Mouse (Mus musculus) spleen, adult 18-20 months (tissue): ENCODE results near the gene Eif4g1.

Experiments used
- DNase-seq, 2 experiments: peaks; one replicate each; pipeline ENCODE4 v3.0.0; 2022; ENCODE audit warnings: mixed read lengths in 2 of 2

Gene Eif4g1

GRCm38 (mm10) chr16:20726384-20726783 is 58.3 kb downstream of the Eif4g1 start:
- no peak for DNase-seq

GRCm38 (mm10) chr16:20730293-20730711 is 62.2 kb downstream of the Eif4g1 start:
- no peak for DNase-seq

DNA sequence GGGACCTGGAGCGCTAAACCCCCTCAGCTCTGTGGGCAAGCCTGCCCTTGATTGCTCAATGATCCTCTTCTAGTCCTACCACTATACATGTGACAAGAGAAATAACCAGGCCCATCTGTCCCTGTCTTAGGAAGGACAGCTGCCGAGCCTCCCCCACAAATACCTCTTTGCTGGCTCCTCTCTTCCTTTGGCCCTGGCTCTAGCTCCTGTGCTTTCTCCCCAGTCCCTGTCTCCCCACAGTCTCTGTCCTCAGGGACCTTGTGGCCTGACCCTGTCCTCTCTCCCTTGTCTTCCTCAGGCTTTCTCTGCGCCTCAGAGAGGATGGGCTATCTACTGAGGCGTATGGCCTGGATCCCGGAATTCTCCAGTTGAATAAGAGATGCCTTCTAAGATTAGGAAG is 63.6 kb downstream of the Eif4g1 start:
- DNase-seq: no peak

DNA sequence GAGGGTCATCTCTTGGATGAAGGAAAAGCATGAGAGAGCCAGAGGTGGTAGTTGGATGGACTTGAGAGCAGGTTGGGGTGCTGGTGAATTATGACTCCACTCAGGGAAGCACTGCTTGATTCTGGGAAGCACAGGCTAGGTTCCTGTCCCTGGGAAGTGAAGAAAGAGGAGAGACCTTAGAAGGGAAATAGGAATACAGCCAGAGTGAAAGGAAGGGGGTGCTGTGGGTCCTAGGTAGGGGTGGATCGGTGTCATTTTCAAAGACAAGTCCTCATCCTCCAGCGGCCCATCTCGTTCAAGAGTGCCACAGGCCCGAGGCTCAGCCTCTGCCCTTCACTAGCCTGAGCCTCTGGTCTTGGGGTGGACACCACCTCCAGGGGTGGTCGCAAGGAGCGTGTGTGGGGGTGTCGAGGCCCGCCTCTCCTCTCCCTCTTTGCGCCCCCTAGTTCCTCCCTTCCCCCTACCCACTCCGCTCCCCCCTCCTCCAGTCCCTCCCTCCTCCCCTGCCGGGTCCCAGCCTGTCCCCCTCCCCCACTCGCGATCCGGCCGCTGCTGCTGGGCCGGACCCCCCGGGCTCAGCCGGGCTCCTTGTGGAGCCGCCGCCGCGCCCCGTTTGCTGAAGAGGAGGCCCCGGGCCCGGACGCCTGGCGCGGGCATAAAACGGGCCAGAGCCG is 64.3 kb downstream of the Eif4g1 start:
- DNase-seq: no peak

DNA sequence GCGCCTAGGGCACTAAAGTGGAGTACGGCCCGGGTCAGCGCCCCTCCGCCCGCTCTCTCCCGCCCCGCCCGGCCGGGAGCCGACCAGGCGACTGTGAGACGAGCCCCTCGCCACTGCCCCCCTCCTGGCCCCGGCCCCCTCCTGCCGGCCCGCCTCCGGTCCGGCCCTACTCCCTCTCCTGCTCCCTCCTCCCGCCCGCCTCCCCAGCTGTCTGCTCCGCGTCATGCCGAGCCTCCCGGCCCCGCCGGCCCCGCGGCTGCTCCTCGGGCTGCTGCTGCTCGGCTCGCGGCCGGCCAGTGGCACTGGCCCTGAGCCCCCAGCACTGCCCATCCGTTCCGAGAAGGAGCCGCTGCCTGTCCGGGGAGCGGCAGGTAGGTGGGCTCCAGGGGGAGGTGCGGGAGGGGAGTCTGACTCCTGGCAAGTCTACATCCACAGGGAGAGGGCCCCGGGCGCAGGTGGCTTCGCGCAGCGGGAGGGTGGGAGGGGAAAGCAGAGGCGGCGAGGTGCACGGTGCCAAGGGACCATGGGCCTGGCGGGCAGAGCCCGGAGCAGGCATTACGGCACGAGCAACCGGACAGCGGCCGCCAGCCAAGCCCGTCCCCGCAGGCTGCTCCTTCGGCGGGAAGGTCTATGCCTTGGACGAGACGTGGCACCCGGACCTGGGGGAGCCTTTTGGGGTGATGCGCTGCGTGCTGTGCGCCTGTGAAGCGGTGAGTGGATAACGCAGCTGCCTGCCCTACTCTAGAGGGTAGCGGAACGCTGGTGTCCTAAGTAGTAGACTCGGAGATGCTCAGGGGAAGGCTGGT is 65.0 kb downstream of the Eif4g1 start, which contains the start of gene Chrd:
TSS of gene Chrd (plus strand) at position 203 of the 806 bp plus-strand sequence.
- no peak for DNase-seq

GRCm38 (mm10) chr16:20733731-20734730 is 65.9 kb downstream of the Eif4g1 start, which contains the start of gene Thpo:
Gene Thpo, minus strand, starts transcription at chr16:20734511.
- no peak for DNase-seq

- no peak for DNase-seq
Measured at GRCm38 (mm10) chr16:20735651-20736050, 67.5 kb downstream of the Eif4g1 start.

DNA sequence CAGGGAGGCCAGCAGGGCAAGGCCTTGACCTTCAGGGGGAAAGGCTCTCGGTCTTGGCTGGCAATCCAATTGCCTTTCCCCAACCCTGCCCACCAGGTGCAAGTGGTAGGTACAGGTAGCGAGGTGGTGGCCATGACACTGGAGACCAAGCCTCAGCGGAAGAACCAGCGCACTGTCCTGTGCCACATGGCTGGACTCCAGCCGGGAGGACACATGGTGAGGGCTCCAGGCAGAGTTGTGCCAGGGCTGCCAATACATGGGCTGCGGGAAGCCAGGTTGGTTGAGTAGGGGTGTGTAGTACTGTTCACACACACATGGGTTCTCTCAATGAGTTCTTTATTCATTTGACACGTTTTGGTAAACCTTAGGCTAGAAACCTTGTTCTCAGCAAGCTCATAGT is 68.1 kb downstream of the Eif4g1 start:
- no peak for DNase-seq

GRCm38 (mm10) chr16:20736823-20737222 is 68.7 kb downstream of the Eif4g1 start:
- DNase-seq: no peak

DNA sequence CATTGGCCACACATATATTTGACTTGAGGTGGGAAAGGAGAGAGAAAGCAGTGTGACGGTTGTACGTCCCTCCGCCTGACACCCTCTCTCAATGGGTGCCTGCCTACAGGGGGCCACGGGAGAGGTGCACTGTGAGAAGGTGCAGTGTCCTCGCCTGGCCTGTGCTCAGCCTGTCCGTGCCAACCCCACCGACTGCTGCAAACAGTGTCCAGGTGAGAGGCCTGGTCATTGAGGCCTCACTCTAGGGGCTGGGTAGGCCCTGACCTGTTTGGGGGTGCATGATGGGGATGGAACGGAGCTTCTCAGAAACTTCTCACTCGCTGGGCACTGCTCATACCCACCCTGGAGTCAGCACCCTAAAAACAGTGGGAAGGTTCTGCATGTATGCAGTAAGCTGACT is 71.7 kb downstream of the Eif4g1 start:
- no peak for DNase-seq
